14 mouse cellular contexts compared by ENCODE assay signal in the genomic region with DNA sequence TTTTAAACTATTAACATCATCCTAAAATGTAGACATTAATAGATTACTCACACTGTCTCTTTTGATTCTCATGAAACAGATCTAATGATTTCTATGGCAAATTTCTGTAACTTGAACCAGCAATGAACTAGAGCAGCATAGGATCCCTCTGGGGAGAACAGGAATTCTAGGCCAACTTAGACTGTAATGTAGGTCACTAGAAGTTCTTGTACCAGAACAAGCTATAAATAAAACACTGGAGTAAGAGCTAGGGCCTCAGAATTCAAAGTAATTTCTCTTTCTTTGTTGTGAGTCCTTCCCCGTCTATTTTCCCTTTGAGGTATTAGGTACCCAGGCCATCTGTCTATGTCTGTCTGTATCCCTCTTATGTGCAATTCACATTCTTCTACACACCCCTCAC.
"Had no signal": no experiment of that assay in that cellular context is flagged by ENCODE, and none has a peak within 500 bp of the region (broad histone marks: within the 10 kb centered on the region; RNA-seq: fewer than 3 reads in every experiment).

No protein-coding gene starts in this region.

- H3K36me3 ChIP-seq: limb, embryonic 13.5 days; midbrain, embryonic 10.5 days; midbrain, embryonic 15.5 days; neural tube, embryonic 13.5 days had no signal

- ATAC-seq: midbrain, embryonic 15.5 days had no signal

- H3K27ac ChIP-seq: layer of hippocampus, adult 2 months; limb, embryonic 13.5 days; liver, embryonic 14.5 days; midbrain, embryonic 10.5 days; midbrain, embryonic 15.5 days; neural tube, embryonic 13.5 days had no signal

- H3K27me3 ChIP-seq: limb, embryonic 13.5 days; midbrain, embryonic 15.5 days; neural tube, embryonic 13.5 days had no signal

- H3K4me1 ChIP-seq: limb, embryonic 13.5 days; midbrain, embryonic 10.5 days; midbrain, embryonic 15.5 days; neural tube, embryonic 13.5 days had no signal

- DNase-seq: kidney, postnatal 4 days; left cerebral cortex, postnatal 4 days; lung, adult 18-20 months; retina, postnatal 1 day; right cerebral cortex, postnatal 4 days; spleen, adult 18-20 months; thymus, adult 2 months; thymus, postnatal 25 days had no signal

- H3K9ac ChIP-seq: limb, embryonic 13.5 days; liver, embryonic 14.5 days; midbrain, embryonic 15.5 days; neural tube, embryonic 13.5 days had no signal

- H3K4me3 ChIP-seq: layer of hippocampus, adult 2 months; limb, embryonic 13.5 days; midbrain, embryonic 10.5 days; midbrain, embryonic 15.5 days; neural tube, embryonic 13.5 days had no signal
